Mouse (Mus musculus) urinary bladder, adult 18-20 months (tissue): ENCODE measurements at regions not wholly inside any gene's neighbourhood (a gene's known extent, or its start where the extent isn't known, plus 50 kb on each side); places are given as distances from the start of the nearest gene placed in this dataset.

Source experiments
- DNase-seq, 2 experiments: peaks; one replicate each; pipeline ENCODE4 v3.0.0; 2022; ENCODE audit warnings: low spot score in 2 of 2, mixed read lengths in 2 of 2

DNA sequence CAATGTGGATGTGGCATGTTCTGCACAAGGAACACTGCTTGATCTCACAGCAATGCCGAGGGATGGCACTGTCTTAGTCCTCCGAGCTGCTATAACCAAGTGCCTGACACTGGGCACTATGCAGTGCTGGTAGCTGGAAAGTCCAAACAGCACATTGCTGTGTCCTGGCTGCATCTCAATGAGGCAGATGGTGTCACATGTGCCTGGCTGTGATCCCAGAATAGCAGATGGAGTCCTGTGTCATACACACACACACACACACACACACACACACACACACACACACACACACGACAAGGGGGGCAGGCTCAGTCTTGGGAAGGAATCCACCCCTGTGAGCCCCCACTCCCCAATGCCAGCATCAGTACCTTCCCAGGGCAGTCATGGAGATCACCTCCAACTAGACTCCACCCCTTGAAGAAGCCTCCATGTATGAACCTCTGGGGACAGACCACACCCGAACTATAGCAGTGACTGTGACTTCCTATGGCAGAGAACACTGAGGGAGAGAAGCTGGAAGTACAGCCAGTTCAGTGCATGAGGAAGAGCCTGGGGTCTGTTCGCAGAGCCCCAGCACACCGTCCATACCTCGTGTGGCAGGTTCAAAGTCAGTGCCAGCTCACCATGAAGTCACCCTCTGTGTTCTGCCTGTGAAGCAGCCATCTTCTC lies 160.3 kb downstream of the Cryba4 start:
- no peak for DNase-seq

DNA sequence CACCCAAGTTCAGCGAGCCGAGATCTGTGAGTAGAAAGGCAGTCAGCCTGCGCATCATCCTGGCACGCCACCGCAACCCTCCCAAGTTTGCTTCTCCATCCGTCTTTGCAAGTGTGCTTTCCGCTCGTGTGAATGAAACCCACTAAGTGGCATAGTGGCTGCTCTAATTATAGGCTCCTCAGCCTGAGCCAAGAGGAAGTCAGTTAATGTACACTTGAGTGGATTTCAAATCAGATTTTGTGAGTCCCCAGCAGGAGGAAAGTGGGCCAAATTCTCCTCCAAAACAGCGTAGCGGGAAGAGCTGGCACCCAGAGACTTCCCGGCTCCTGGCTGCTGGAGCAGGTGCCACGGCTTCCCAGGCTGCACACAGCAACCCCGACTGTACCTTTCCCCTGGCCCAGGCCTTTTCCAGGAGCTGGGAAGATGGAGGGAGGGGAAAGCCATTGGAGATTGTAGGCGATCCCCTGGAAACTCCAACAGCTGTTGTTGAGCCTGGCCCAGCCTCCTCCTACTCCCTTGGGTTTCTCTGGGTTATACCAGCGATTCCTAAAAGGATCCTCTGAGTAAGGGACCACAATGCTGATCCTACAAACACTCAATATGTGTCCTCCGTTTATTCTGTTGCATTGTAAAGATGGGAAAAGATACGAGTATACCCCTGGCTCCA lies 158.3 kb downstream of the Cryba4 start:
- DNase-seq: no peak

- DNase-seq: no peak
Observed at GRCm38 (mm10) chr5:112098469-112099085, 153.7 kb downstream of the Cryba4 start.

- DNase-seq: no peak
Observed at GRCm38 (mm10) chr5:112101739-112102590, 150.4 kb downstream of the Cryba4 start.

- DNase-seq: no peak
Observed at GRCm38 (mm10) chr5:112110306-112110969, 141.9 kb downstream of the Cryba4 start.

DNA sequence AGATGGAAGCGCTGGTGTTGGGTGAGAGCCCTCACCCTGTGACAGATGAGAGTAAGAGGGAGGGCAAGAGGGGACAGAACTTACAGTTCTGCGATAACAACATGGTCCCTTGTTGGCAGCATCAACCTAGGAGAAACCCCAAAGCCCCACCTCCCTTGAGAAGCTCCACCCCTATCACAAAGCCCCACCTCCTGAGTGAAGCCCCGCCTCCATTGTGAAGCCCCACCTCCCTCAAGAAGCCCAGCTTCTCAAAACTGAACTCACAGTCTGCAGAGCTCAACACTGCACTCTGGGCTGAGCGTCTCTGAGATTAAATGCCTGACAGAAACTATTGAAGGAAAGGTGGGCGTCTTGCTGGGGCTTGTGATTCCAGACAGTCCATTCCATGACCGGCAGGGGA lies 131.6 kb downstream of the Cryba4 start:
- DNase-seq: no peak

DNA sequence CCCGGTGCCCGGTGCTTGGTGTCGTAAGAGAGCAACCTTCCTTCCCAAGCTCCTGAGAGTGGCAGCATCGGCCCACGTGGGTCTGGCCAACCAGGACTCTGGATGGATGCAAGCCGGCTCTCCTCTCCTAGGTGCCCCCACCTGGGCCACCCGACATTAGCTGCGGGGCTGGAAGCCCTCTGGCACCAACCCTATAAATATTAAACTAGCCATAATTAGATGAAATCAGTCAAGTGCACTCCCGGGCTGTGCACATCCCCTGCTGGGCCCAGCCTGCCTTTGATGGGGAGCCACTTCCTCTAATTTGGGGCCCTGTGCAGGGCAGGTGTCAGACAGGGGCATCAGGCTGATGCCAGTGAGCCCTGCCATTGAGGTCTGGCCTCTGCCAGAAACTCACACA lies 130.8 kb downstream of the Cryba4 start:
- no peak for DNase-seq

GRCm38 (mm10) chr5:112122581-112122980 lies 129.7 kb downstream of the Cryba4 start:
- no peak for DNase-seq

- DNase-seq: no peak
Observed at GRCm38 (mm10) chr5:112127171-112127570, 125.1 kb downstream of the Cryba4 start.

DNA sequence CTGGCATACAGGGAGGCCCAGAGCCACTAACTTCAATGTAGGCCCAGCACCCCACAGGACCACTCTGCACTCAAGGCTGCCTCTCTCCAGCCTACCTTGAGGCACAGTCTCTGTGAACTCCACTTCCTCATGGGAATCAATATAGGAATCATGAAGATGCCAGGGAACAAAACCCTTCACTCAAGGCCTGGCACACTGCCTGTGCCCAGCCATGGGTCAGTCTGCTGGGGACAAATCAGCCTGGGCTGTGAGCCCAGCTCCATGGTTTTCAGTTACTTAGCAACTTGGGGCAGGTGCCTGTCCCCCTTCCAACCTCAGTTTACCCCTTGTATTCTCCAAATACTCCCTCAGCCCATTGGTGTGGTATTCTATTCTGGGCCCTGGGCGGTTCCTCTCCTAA lies 119.6 kb downstream of the Cryba4 start:
- DNase-seq: no peak

GRCm38 (mm10) chr5:112133688-112134573 lies 118.4 kb downstream of the Cryba4 start:
- no peak for DNase-seq

GRCm38 (mm10) chr5:112136646-112137045 lies 115.7 kb downstream of the Cryba4 start:
- no peak for DNase-seq

DNA sequence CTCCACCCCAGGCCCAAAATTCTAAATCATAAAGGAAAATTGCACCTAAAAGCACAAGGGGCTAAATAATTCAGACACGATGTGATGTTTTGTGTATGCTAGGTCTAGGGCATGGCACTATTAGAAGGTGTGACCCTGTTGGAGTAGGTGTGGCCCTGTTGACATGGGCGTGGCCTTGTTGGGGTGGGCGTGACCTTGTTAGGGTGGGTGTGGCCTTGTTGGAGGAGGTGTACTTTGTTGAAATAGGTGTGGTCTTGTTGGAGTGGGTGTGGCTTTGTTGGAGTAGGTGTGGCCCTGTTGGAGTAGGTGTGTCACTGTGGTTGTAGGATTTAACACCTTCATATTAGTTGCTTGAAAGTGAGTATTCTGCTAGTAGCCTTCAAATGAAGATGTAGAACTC lies 114.1 kb downstream of the Cryba4 start:
- no peak for DNase-seq

DNA sequence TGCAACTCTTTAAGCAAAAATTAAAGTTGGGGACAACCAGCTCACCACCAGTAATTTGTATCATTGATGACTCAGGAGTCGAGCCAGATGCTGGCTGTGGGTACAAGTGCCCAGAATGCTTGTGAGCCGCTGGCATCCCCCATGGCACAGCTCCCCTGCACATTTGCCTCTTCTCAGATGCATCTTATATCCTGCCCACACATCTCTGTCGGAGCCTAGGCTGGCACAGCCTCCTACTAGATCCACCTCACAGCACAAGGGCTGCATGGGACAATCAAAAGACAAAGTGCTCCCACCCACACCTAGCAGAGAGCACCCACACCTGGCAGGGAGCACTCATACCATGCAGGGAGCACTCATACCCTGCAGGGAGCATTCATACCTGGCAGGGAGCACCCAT lies 109.6 kb downstream of the Cryba4 start:
- DNase-seq: no peak

DNA sequence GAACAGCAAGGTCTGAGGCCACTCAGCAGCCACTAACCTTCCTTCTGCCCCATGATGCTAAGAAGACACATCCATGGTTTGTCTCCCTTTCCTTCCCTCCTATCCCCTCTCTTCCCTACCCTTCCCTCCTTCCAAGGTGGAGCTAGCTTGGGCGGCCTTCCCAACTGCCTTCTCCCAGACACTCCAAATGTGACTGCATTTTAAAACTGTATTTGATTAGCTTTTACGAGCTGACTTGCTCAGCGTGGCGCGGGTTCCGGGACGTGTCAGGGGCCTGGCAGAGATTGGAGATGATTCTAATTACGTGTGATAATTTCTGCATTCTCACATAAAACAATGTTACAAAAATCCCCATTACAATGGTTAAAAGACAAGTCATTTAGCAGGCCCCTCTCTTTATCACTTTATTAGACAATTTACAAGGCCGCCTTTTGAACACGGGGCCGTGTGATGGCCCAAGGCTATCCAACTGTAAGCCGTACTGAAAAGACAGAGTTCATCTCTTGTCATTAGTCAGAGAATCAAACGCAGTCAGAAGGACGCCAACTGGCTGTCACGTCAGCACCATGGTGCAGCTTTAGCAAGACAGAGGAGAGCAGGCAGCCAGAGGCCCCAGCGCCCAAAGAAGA lies 108.2 kb downstream of the Cryba4 start:
- DNase-seq: no peak

DNA sequence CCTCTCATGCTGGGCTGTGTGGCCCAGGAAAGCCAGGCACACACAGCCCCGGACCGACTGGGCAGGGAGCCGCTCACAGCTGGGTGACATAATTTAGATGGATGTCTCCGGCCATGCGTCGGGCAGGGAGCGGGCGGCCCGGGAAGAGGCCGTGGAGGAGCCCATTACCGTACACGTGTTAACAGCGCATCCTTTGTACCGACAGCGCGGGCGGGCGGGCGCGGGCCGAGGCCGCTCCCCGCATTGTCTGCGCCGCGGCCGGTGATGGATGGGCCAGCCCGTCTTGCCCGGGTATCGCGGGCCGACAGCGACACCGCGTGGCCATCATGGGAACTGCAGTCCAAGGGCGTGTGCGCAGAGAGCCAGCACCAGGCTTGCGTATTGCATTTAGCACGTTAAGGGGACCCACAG lies 98.6 kb downstream of the Cryba4 start:
- peak; percentile 71 to 90 for DNase-seq

GRCm38 (mm10) chr5:112154650-112155049 lies 97.7 kb downstream of the Cryba4 start:
- no peak for DNase-seq

- DNase-seq: no peak
Observed at GRCm38 (mm10) chr5:112155051-112155450, 97.3 kb downstream of the Cryba4 start.

GRCm38 (mm10) chr5:112156005-112156404 lies 96.3 kb downstream of the Cryba4 start:
- no peak for DNase-seq
